Mouse (Mus musculus): ENCODE measurements at regions not wholly inside any gene's neighbourhood (a gene's known extent, or its start where the extent isn't known, plus 50 kb on each side); places are given as distances from the start of the nearest gene placed in this dataset.
A peak's percentile ranks its signal among the peaks of the same experiment; 100 is the strongest.

GRCm38 (mm10) chr6:47381451-47381850, 71.7 kb upstream of the Cul1 start:
- no peaks in the 10 kb centered on the region for H3K9me3 ChIP-seq (ENCODE audit: control insufficient read depth, low read length)
- ATAC-seq (ENCODE audit: low read depth) (no peak), DNase-seq (ENCODE audit: low spot score) (no peak)
- H3K27ac ChIP-seq (replicated peaks; ENCODE audit: low read depth, low read length), result no peak overlapping the region
- no peak overlapping the region for H3K4me3 ChIP-seq (ENCODE audit: low read depth, low read length)
- no peaks in the 10 kb centered on the region for H3K36me3 ChIP-seq (ENCODE audit: control insufficient read depth, insufficient read depth, low read length)
- 64% methylated on average over 2 of the region's 2 CpGs for WGBS
- no peak overlapping the region for H3K9ac ChIP-seq (ENCODE audit: low read depth, low read length)
- no peaks in the 10 kb centered on the region for H3K4me1 ChIP-seq (ENCODE audit: control insufficient read depth, insufficient read depth, low read length)
- no peak overlapping the region for H3K4me2 ChIP-seq (ENCODE audit: low read depth, low read length)
- no peaks in the 10 kb centered on the region for H3K27me3 ChIP-seq (replicated peaks; ENCODE audit: control insufficient read depth, insufficient read depth, low read length)

GRCm38 (mm10) chr6:47386550-47386949, 66.6 kb upstream of the Cul1 start:
- no peaks in the 10 kb centered on the region for H3K27me3 ChIP-seq (replicated peaks; ENCODE audit: control insufficient read depth, insufficient read depth, low read length)
- H3K4me2 ChIP-seq (ENCODE audit: low read depth, low read length), result no peak overlapping the region
- H3K4me3 ChIP-seq (ENCODE audit: low read depth, low read length), result no peak overlapping the region
- ATAC-seq (ENCODE audit: low read depth), result no peak
- no peak overlapping the region for H3K27ac ChIP-seq (replicated peaks; ENCODE audit: low read depth, low read length)
- no peaks in the 10 kb centered on the region for H3K36me3 ChIP-seq (ENCODE audit: control insufficient read depth, insufficient read depth, low read length)
- peaks cover 4% of the 10 kb centered on the region; the same call in 1 of the 2 replicates for H3K4me1 ChIP-seq (ENCODE audit: control insufficient read depth, insufficient read depth, low read length)
- no peak for DNase-seq (ENCODE audit: low spot score)
- H3K9ac ChIP-seq (ENCODE audit: low read depth, low read length), result no peak overlapping the region
- no peaks in the 10 kb centered on the region for H3K9me3 ChIP-seq (ENCODE audit: control insufficient read depth, low read length)

DNA sequence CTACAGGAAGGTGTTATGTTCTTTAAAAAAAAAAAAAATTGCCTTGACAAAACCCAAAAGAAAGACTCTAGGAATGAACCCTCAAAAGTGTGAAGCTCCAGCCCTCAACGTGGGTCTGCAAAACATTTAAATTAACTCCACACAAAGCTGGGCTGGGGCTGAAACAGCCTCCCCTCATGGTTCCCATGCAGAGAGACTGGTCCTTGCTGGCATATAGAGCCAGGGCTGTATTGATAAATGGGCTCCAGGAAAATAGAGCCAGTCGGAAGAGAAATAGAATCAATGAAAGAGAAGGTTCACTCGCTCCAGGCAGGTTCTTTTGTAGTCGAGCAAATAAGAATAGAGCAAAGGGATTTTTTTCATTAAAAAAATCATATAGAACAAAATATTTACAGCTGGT, 63.3 kb upstream of the Cul1 start:
- DNase-seq (ENCODE audit: low spot score), result no peak
- no peak for ATAC-seq (ENCODE audit: low read depth)

GRCm38 (mm10) chr6:47390436-47391002, 62.7 kb upstream of the Cul1 start:
- Histone ChIP-seq H3K4me2 (ENCODE audit: low read depth, low read length) (peak overlapping the region; percentile 3; the same call in 1 of the 2 replicates), H3K9ac (ENCODE audit: low read depth, low read length) (no peak overlapping the region), H3K9me3 (ENCODE audit: control insufficient read depth, low read length) (no peaks in the 10 kb centered on the region), H3K27ac (replicated peaks; ENCODE audit: low read depth, low read length) (no peak overlapping the region; the same call in 1 of the 2 replicates), H3K36me3 (ENCODE audit: control insufficient read depth, insufficient read depth, low read length) (no peaks in the 10 kb centered on the region), H3K27me3 (replicated peaks; ENCODE audit: control insufficient read depth, insufficient read depth, low read length) (no peaks in the 10 kb centered on the region), H3K4me3 (ENCODE audit: low read depth, low read length) (no peak overlapping the region), H3K4me1 (ENCODE audit: control insufficient read depth, insufficient read depth, low read length) (peaks cover 4% of the 10 kb centered on the region; the same call in 1 of the 2 replicates)
- peak; percentile 79 for DNase-seq (ENCODE audit: low spot score)
- whole genome bisulfite sequencing, result 27% methylated on average over 7 of the region's 7 CpGs
- ATAC-seq (ENCODE audit: low read depth), result 0 out of 2 replicates have a peak, but pooled peaks have one; percentile 33

More for the DNA sequence above, 63.3 kb upstream of the Cul1 start:
- Histone ChIP-seq H3K9me3 (ENCODE audit: control insufficient read depth, low read length) (no peaks in the 10 kb centered on the region), H3K27ac (replicated peaks; ENCODE audit: low read depth, low read length) (no peak overlapping the region), H3K36me3 (ENCODE audit: control insufficient read depth, insufficient read depth, low read length) (no peaks in the 10 kb centered on the region), H3K4me1 (ENCODE audit: control insufficient read depth, insufficient read depth, low read length) (peaks cover 4% of the 10 kb centered on the region; the same call in 1 of the 2 replicates), H3K4me3 (ENCODE audit: low read depth, low read length) (no peak overlapping the region), H3K27me3 (replicated peaks; ENCODE audit: control insufficient read depth, insufficient read depth, low read length) (no peaks in the 10 kb centered on the region), H3K9ac (ENCODE audit: low read depth, low read length) (no peak overlapping the region), H3K4me2 (ENCODE audit: low read depth, low read length) (no peak overlapping the region)
- WGBS, result 52% methylated on average over 4 of the region's 4 CpGs

DNA sequence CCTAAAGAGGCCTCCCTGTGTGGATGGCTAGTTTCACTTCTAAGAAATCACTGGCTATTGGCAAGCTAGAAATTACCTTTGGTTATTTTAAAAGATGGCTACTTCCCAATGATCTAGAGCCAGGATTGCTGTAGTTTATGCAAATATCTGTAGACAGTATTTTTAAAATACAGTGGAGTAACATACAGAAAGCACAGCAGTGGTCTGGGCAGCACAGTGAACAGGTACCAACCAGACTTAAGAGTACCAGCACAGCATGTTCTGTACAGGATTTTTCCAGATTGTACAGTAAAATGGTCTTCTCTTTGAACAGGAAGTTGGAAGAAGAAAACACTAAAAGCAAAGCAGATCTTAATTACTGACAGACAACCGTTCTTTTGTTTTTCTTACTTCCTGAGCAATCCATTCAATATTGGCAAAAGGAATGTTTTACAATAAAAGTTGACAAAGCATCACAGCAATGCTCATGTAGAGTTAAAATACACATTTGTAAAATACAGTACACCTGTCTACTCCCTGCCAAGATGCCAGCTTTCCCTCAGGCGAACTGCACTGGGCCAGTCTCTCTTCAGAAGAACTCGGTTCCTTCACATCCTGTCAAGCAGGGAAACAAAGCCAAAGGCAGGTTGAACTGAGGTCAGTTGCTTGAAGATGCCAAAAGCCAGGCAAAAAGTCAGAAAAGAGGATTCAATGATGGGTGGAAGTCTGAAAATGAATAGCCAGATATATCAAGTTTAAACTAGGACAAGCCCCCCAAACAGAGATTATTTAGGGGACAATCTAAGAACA, 62.0 kb upstream of the Cul1 start:
- no peaks in the 10 kb centered on the region for H3K27me3 ChIP-seq (replicated peaks; ENCODE audit: control insufficient read depth, insufficient read depth, low read length)
- H3K36me3 ChIP-seq (ENCODE audit: control insufficient read depth, insufficient read depth, low read length), result no peaks in the 10 kb centered on the region
- 29% methylated on average over 3 of the region's 3 CpGs for WGBS
- ATAC-seq (ENCODE audit: low read depth) (no peak), DNase-seq (ENCODE audit: low spot score) (no peak)
- no peak overlapping the region; the same call in 1 of the 2 replicates for H3K27ac ChIP-seq (replicated peaks; ENCODE audit: low read depth, low read length)
- peaks cover 4% of the 10 kb centered on the region; the same call in 1 of the 2 replicates for H3K4me1 ChIP-seq (ENCODE audit: control insufficient read depth, insufficient read depth, low read length)
- H3K4me3 ChIP-seq (ENCODE audit: low read depth, low read length), result no peak overlapping the region
- H3K9ac ChIP-seq (ENCODE audit: low read depth, low read length), result no peak overlapping the region
- 0 out of 2 replicates have a peak overlapping the region, but pooled peaks have one; percentile 3 for H3K4me2 ChIP-seq (ENCODE audit: low read depth, low read length)
- no peaks in the 10 kb centered on the region for H3K9me3 ChIP-seq (ENCODE audit: control insufficient read depth, low read length)

- 36% methylated on average over 5 of the region's 5 CpGs for WGBS
- ATAC-seq (ENCODE audit: low read depth), result peak; percentile 22; the same call in 1 of the 2 replicates
- Histone ChIP-seq H3K27ac (replicated peaks; ENCODE audit: low read depth, low read length) (no peak overlapping the region), H3K9me3 (ENCODE audit: control insufficient read depth, low read length) (no peaks in the 10 kb centered on the region), H3K4me2 (ENCODE audit: low read depth, low read length) (no peak overlapping the region), H3K4me1 (ENCODE audit: control insufficient read depth, insufficient read depth, low read length) (peaks cover 4% of the 10 kb centered on the region; the same call in 1 of the 2 replicates), H3K9ac (ENCODE audit: low read depth, low read length) (no peak overlapping the region), H3K4me3 (ENCODE audit: low read depth, low read length) (no peak overlapping the region), H3K27me3 (replicated peaks; ENCODE audit: control insufficient read depth, insufficient read depth, low read length) (no peaks in the 10 kb centered on the region), H3K36me3 (ENCODE audit: control insufficient read depth, insufficient read depth, low read length) (no peaks in the 10 kb centered on the region)
- no peak for DNase-seq (ENCODE audit: low spot score)
Observed at GRCm38 (mm10) chr6:47395465-47396337, 57.5 kb upstream of the Cul1 start.

Data from embryonic facial prominence, embryonic 14.5 days (tissue).